Mouse (Mus musculus): ENCODE data around the gene Kansl1. TPM values are rescaled to one million over a fixed set of nuclear protein-coding genes. Genes with fewer than 3 reads are reported as not detected.

The Kansl1 gene
- polyA plus RNA-seq, 1 experiment from 2014 or later = 28.7 TPM

DNA sequence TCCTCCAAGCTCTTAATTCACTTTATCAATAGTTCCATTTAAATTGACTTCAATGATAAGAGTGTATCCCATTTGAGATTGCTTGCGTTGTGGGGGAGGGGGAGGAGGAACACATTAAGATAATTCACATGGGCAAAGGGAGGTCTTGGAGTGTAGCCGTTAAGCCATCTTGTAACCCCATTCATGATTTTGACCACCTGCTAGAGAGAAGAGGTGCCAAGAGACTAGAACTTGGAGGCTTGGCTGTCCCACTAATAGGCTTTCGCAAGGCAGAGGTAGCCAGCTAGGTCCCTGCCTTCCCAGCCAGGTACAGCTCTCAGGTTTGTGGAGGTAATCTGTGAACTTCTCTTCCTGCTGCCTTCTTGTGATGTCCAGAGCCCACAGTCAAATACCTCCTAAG lies 137.5 kb downstream of the Kansl1 start:
- DNase-seq (ENCODE audit: low spot score) = no peak
- H3K9me3 ChIP-seq = no peaks in the 10 kb centered on the region
- peaks cover 6% of the 10 kb centered on the region; the same call in 1 of the 2 replicates for H3K4me1 ChIP-seq
- no peaks in the 10 kb centered on the region for H3K27me3 ChIP-seq (replicated peaks; ENCODE audit: low read depth, poor library complexity, severe bottlenecking)
- H3K36me3 ChIP-seq (replicated peaks) = peaks cover 61% of the 10 kb centered on the region
- H3K4me3 ChIP-seq = no peak overlapping the region
- H3K27ac ChIP-seq (replicated peaks) = no peak overlapping the region
- WGBS = 89% methylated on average over 3 of the region's 3 CpGs

DNA sequence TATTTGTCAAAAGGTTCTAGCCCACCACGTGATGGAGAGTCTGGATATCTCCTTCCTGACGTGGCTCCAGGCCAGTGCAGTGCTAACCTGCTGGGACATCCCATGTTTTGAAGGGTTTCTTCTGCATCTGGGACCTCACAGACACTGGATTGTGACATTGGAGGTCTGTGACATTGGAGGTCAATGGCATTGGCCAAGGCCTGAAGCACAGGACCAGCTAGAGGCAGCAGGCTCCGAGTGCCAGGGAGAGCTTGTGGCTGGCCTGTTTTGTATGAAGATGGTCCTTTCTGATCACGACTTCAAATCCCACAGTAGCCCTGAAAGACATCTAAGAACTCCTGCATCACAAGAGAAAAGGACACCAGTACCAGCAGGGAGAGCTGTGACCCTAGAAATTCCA lies 138.5 kb downstream of the Kansl1 start:
- no peak overlapping the region for H3K27ac ChIP-seq (replicated peaks)
- no peak overlapping the region for H3K4me3 ChIP-seq
- DNase-seq (ENCODE audit: low spot score) = no peak
- H3K4me1 ChIP-seq = peaks cover 6% of the 10 kb centered on the region; the same call in 1 of the 2 replicates
- H3K27me3 ChIP-seq (replicated peaks; ENCODE audit: low read depth, poor library complexity, severe bottlenecking) = no peaks in the 10 kb centered on the region
- peaks cover 50% of the 10 kb centered on the region for H3K36me3 ChIP-seq (replicated peaks)
- 86% methylated on average over 4 of the region's 4 CpGs for WGBS
- H3K9me3 ChIP-seq = no peaks in the 10 kb centered on the region

DNA sequence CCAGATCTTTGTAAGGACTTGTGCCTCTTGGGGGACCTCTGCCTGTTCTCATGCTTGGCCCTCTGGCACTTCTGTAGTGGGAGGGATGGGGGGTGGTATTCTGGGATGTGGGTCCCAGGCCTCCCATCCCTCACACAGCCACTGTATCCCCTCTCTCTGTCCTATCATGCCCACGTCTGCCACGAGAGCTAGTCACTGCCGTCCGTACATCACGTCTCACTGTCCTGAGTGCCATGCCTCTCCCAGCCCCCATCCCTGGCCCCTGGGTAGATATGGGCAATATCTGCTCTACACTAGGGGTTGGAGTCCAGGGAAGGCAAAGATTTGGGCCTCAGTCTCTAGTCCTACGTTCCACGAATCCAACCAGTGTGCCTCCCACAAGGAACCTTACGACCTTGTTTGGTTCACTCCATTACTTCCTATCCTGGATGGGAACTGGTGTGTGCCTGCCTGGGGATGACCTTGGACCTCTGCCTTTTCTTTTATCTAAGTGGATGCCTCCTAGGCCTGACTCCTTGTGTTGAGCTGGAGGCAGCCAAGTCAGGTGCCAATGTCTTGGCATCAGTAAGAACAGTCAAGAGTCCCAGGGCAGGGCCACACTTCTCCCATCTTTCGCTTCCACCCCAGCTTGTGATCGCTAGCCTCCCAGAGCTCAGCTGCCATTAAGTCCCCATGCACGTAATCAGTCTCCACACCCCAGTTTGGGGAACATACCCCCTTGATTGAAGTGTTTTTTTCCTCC lies 139.3 kb downstream of the Kansl1 start:
- no peak overlapping the region for H3K27ac ChIP-seq (replicated peaks)
- H3K9me3 ChIP-seq = no peaks in the 10 kb centered on the region
- DNase-seq (ENCODE audit: low spot score) = no peak
- no peak overlapping the region for H3K4me3 ChIP-seq
- H3K27me3 ChIP-seq (replicated peaks; ENCODE audit: low read depth, poor library complexity, severe bottlenecking) = no peaks in the 10 kb centered on the region
- 84% methylated on average over 11 of the region's 11 CpGs for WGBS
- H3K4me1 ChIP-seq = peaks cover 6% of the 10 kb centered on the region; the same call in 1 of the 2 replicates
- H3K36me3 ChIP-seq (replicated peaks) = peaks cover 42% of the 10 kb centered on the region

DNA sequence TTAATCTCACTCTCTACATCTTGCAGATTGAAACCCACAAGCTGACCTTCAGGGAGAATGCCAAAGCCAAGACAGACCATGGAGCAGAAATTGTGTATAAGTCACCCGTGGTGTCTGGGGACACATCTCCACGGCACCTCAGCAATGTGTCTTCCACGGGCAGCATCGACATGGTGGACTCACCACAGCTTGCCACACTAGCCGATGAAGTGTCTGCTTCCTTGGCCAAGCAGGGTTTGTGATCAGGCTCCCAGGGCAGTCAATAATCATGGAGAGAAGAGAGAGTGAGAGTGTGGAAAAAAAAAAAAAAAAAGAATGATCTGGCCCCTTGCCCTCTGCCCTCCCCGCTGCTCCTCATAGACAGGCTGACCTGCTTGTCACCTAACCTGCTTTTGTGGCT lies 140.7 kb downstream of the Kansl1 start:
- 84% methylated on average over 6 of the region's 6 CpGs for WGBS
- H3K9me3 ChIP-seq = no peaks in the 10 kb centered on the region

DNA sequence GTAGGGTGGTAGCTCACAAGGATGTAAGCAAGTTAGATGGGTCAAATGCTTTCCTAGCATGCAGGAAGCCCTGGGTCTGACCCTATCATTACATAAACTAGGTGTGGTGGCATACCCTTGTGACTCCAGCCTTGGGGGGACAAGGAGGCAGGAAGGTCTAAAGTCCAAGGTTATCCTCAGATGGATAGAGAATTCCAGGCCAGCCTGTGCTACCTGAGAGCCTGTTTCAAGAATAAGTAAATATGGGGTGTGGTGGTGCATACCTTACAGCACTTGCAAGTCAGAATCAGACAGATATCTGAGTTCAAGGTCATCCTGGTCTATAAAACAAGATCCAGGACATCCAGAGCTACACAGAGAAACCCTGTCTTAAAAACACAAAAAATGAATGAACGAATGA lies 141.2 kb downstream of the Kansl1 start:
- peaks cover 23% of the 10 kb centered on the region for H3K36me3 ChIP-seq (replicated peaks)
- H3K4me3 ChIP-seq = no peak overlapping the region
- DNase-seq (ENCODE audit: low spot score) = no peak
- H3K27ac ChIP-seq (replicated peaks) = no peak overlapping the region
- peaks cover 6% of the 10 kb centered on the region; the same call in 1 of the 2 replicates for H3K4me1 ChIP-seq
- H3K9me3 ChIP-seq = no peaks in the 10 kb centered on the region
- H3K27me3 ChIP-seq (replicated peaks; ENCODE audit: low read depth, poor library complexity, severe bottlenecking) = no peaks in the 10 kb centered on the region
- 96% methylated on average over 1 of the region's 1 CpGs for WGBS

More for the DNA sequence above, 140.7 kb downstream of the Kansl1 start:
- Histone ChIP-seq H3K27me3 (replicated peaks; ENCODE audit: low read depth, poor library complexity, severe bottlenecking) (no peaks in the 10 kb centered on the region), H3K4me3 (no peak overlapping the region), H3K4me1 (peaks cover 6% of the 10 kb centered on the region; the same call in 1 of the 2 replicates), H3K36me3 (replicated peaks) (peaks cover 28% of the 10 kb centered on the region), H3K27ac (replicated peaks) (no peak overlapping the region)
- no peak for DNase-seq (ENCODE audit: low spot score)

DNA sequence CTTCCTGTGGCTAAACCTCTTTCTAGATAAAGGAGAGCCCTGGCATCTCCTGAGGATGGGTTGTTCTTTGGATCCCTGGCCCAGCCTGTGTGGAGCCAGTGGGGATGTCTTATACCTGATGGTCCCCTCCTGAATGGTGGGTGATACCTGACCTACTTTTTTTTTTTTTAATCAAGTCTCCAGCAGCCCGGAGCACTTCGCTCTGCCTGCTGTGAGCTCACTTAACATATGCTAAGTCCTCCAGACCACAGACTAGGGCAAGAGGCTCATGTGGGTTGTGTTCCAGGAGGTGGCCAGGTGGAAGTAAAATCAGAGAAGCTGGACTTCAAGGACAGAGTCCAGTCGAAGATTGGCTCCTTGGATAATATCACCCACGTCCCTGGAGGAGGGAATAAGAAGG lies 146.5 kb downstream of the Kansl1 start:
- H3K9me3 ChIP-seq = no peaks in the 10 kb centered on the region
- peaks cover 33% of the 10 kb centered on the region for H3K4me1 ChIP-seq
- no peaks in the 10 kb centered on the region for H3K36me3 ChIP-seq (replicated peaks)
- peaks cover 23% of the 10 kb centered on the region for H3K27me3 ChIP-seq (replicated peaks; ENCODE audit: low read depth, poor library complexity, severe bottlenecking)
- H3K27ac ChIP-seq (replicated peaks) = no peak overlapping the region
- WGBS = 26% methylated on average over 4 of the region's 4 CpGs
- no peak for DNase-seq (ENCODE audit: low spot score)
- no peak overlapping the region for H3K4me3 ChIP-seq

DNA sequence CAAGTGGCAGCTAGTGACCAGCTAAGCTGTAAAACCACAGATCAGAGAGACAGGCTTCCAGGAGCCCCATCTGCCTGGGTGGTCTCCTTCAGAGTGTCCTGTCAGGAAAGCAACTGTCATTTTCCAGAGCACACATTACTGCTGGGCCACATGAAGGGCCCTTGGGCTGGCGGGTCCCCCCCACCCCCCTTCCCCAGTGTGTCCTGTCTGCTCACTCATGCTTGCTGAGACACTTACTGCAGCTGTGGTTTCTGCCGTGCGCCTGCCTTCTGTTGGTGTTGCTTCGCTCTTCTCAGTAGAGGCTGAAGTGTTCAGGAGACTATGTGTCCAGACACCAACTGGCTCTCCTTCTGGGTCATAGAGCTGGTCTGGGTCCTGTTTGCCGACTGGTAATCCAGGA lies 148.2 kb downstream of the Kansl1 start:
- peaks cover 33% of the 10 kb centered on the region for H3K4me1 ChIP-seq
- H3K9me3 ChIP-seq = no peaks in the 10 kb centered on the region
- no peak overlapping the region for H3K27ac ChIP-seq (replicated peaks)
- H3K27me3 ChIP-seq (replicated peaks; ENCODE audit: low read depth, poor library complexity, severe bottlenecking) = peaks cover 23% of the 10 kb centered on the region
- no peak overlapping the region for H3K4me3 ChIP-seq
- no peaks in the 10 kb centered on the region for H3K36me3 ChIP-seq (replicated peaks)
- 63% methylated on average over 5 of the region's 5 CpGs for WGBS
- no peak for DNase-seq (ENCODE audit: low spot score)

DNA sequence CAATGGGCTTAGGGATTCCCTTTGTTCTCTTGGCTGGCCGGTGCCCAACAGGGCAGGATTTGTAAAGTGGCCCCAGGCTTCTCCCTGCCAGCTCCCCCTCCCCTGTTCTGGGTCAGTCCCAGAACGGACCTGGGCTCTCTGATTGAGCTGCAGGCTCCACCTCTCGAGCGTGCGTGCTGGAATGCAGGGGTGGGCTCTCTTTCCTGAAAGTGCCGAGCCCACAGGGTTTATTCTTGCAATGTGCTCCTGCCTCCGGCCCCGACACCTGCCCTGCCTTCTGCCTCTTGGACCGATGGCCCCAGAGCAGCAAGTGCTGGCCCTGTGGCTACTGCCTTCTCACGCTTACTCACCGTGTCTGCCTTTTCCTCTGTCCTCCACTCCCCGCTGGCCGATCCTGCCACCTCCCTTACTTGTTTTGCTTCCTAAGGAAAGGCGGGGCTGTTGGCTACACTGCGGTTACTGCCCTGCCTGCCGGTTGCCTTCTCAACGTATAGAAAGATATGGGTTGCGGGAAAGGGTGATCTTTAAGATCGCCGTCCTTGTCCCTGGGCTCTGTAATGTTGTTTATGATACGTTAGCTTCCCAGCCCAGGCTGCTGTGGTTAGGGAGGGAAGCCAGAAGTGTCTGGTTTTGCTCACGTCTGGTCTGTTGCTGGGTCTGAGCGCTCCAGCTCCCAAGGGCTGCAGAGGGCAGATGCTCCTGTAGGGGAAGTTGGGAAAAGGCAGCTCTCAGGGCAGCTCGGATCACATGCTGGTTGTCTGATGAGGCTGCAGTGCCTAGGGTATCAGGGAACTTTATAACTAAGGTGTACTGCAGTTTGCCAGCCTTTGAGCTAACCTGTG lies 149.5 kb downstream of the Kansl1 start:
- no peaks in the 10 kb centered on the region for H3K36me3 ChIP-seq (replicated peaks)
- peaks cover 23% of the 10 kb centered on the region for H3K27me3 ChIP-seq (replicated peaks; ENCODE audit: low read depth, poor library complexity, severe bottlenecking)
- peak; percentile 64 for DNase-seq (ENCODE audit: low spot score)
- H3K4me1 ChIP-seq = peaks cover 33% of the 10 kb centered on the region
- H3K9me3 ChIP-seq = no peaks in the 10 kb centered on the region
- peak overlapping the region; percentile 77 for H3K27ac ChIP-seq (replicated peaks)
- 1% methylated on average over 24 of the region's 24 CpGs for WGBS
- H3K4me3 ChIP-seq = peak overlapping the region; percentile 65

DNA sequence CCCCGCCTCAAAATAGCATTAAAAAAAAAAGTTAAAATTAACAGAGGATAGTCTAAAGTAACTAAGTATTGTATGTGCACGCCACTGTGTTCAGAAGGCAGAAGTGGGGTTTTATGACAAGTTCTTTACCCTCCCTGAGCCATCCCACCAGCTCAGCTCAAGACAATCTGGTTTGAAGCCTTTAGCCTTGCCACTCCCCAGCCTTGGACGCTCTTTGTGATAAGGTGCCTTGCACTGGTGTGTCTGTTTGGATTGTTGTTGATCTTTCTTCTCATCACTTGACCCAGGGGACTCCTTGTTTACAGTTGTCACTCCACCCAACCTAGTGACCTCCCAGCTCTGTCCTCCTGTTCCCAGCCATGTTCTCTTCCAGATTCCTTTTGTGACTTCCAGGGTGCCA lies 151.0 kb downstream of the Kansl1 start:
- Histone ChIP-seq H3K36me3 (replicated peaks) (no peaks in the 10 kb centered on the region), H3K27me3 (replicated peaks; ENCODE audit: low read depth, poor library complexity, severe bottlenecking) (peaks cover 23% of the 10 kb centered on the region), H3K27ac (replicated peaks) (no peak overlapping the region), H3K9me3 (no peaks in the 10 kb centered on the region), H3K4me3 (no peak overlapping the region), H3K4me1 (peaks cover 33% of the 10 kb centered on the region)
- DNase-seq (ENCODE audit: low spot score) = no peak
- WGBS = 82% methylated on average over 3 of the region's 3 CpGs

DNA sequence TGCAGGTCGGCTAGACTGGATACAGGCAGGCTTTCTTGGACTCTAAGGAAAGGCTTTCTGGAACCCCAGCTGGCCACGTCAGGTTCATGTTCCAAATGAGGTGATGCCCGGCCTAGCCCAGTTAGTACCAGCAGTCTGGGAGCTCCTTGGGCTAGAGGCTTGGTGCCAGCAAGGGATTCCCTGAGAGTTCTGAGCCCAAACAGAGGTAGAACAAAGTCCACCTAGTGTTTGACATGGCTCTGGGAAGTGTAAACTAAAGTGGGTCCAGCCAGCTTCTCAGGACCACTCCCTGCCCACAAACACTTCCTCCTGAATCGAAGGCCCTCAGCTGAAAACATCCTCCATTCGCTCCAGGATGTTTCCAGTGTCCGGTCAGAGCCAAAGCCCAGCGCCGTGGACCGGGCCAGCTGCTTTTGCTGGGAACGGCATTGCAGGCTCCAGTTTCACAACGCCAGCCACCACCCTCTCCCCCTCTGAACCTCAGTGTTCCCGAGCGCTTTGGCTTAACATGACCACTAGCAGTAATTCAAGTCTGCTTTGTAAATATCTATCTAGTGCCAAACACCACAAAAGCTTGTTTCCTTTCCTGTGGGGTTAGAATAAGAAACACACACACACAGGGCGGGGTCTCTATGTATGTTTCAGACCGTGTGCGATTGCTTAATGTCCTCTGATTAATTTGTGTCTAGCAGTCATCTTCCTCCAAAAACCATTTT lies 151.8 kb downstream of the Kansl1 start:
- 74% methylated on average over 16 of the region's 16 CpGs for WGBS
- H3K36me3 ChIP-seq (replicated peaks) = no peaks in the 10 kb centered on the region
- no peak for DNase-seq (ENCODE audit: low spot score)
- H3K27ac ChIP-seq (replicated peaks) = no peak overlapping the region
- H3K27me3 ChIP-seq (replicated peaks; ENCODE audit: low read depth, poor library complexity, severe bottlenecking) = peaks cover 23% of the 10 kb centered on the region
- no peak overlapping the region for H3K4me3 ChIP-seq
- peaks cover 33% of the 10 kb centered on the region for H3K4me1 ChIP-seq
- H3K9me3 ChIP-seq = no peaks in the 10 kb centered on the region

DNA sequence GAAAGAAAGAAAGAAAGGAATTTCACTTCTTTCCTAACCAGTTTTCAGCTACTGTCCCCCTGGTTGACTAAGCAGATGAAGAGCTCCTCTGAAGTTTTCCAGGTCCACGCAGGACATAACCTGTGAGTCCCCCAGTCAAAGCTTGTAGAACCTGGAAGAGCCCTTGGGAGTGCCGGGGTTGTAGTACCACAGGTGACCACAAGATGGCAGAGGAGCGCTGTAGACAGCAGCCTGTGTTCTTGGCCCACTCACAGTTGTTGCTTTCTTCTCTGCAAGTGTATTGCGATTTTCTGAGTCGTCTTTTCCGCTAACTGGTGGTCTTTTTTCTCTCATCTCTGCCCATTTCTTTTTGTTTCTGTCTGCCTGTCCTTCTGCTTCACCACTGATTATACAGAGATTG lies 153.0 kb downstream of the Kansl1 start:
- H3K27me3 ChIP-seq (replicated peaks; ENCODE audit: low read depth, poor library complexity, severe bottlenecking) = peaks cover 30% of the 10 kb centered on the region
- WGBS = 7% methylated on average over 6 of the region's 6 CpGs
- no peak overlapping the region for H3K27ac ChIP-seq (replicated peaks)
- DNase-seq (ENCODE audit: low spot score) = peak; percentile 88
- H3K4me1 ChIP-seq = peaks cover 28% of the 10 kb centered on the region
- H3K36me3 ChIP-seq (replicated peaks) = no peaks in the 10 kb centered on the region
- H3K9me3 ChIP-seq = no peaks in the 10 kb centered on the region
- H3K4me3 ChIP-seq = no peak overlapping the region

DNA sequence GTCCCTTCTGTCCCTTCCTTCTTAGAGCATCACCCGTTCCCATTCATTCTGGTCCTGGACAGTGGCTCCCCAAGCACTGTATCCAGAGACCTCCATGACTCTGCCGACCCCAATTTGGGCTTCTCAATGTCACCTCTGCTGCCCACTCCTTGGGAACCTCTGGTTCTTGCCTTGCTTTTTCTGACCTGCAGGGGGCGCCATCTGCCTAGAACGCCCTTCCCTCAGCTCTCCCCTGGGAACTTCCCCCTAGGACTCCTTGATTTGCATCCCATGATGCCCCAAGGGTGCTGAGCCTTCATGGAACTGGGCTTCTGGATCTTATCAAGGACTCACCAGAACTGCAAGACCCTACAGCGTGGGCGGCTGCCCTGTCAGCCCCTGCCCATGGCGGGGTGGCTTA lies 157.0 kb downstream of the Kansl1 start:
- Histone ChIP-seq H3K27ac (replicated peaks) (no peak overlapping the region), H3K4me3 (no peak overlapping the region), H3K36me3 (replicated peaks) (no peaks in the 10 kb centered on the region), H3K27me3 (replicated peaks; ENCODE audit: low read depth, poor library complexity, severe bottlenecking) (peaks cover 32% of the 10 kb centered on the region), H3K9me3 (no peaks in the 10 kb centered on the region), H3K4me1 (no peaks in the 10 kb centered on the region; the same call in none of the 2 replicates)
- WGBS = 76% methylated on average over 7 of the region's 7 CpGs
- DNase-seq (ENCODE audit: low spot score) = no peak
